Mouse (Mus musculus): ENCODE measurements at regions not wholly inside any gene's neighbourhood (a gene's known extent, or its start where the extent isn't known, plus 50 kb on each side); places are given as distances from the start of the nearest gene placed in this dataset.

DNA sequence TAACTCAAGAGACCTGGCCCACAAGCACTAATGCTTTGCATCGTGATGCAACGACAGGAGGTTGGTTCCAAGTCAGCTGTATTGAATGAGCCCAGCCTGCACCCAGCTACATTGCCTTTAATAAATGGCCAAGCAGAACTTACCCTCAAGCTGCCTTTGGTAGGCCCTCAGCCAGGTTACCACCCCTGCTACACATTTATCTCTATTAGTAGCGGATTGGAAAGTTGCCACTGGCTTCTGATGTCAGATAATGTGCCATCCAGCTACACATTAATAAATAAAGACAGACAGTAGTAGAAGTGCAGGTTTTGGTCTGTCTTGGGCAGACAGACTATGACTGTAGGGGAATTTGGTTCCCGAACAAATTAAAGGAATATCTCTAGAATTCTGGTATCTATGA is 82.0 kb upstream of the 4930583I09Rik start:
- intact Hi-C loops (cut with DNase I): no loop called here

DNA sequence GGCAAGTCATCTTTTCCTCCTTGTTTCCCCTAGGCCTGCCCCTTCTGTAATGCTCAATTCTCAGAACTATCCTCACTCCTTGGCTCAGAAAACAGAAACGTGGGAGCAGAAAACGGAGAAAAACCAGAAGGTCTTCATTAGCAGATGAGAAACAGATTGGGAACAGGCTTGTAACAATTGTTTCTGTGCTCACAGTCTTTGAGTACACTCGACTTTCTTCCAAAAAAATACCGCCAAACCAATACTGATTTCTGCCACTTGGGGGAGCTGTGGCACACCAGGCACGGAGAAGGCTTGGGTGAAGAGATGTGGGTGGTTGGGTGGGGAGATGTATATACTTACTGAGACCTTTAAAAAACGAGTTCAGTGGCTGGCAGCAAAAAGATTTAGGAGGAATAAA is 80.8 kb upstream of the 4930583I09Rik start:
- intact Hi-C loops (cut with DNase I): no loop called here

DNA sequence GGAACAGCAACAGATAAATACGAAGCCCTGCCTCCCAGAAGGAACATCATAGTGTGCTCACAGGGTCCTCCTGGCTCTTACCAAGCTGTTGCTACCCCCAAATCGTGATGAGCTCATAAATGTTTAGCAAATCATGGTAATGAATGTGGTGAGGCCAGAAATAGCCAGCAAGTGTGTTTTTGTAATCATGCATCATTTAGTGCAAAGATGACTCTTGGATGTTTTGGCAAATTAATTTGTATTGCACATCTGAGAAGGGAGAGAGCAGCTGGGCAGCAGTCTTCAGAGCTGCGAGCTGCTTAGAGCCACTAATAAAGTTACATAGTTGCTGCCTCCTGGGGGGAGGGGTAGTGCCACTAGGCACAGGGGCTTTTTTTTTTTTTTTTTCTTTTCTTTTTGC is 79.8 kb upstream of the 4930583I09Rik start:
- intact Hi-C loops (cut with DNase I): no loop called here

GRCm38 (mm10) chr17:64915025-64915424 is 79.2 kb upstream of the 4930583I09Rik start:
- intact Hi-C loops (cut with DNase I): no loop called here

- intact Hi-C loops (cut with DNase I): no loop called here
Observed at GRCm38 (mm10) chr17:64914302-64914701, 78.4 kb upstream of the 4930583I09Rik start.

GRCm38 (mm10) chr17:64908671-64909070 is 72.8 kb upstream of the 4930583I09Rik start:
- intact Hi-C loops (cut with DNase I): no loop called here

DNA sequence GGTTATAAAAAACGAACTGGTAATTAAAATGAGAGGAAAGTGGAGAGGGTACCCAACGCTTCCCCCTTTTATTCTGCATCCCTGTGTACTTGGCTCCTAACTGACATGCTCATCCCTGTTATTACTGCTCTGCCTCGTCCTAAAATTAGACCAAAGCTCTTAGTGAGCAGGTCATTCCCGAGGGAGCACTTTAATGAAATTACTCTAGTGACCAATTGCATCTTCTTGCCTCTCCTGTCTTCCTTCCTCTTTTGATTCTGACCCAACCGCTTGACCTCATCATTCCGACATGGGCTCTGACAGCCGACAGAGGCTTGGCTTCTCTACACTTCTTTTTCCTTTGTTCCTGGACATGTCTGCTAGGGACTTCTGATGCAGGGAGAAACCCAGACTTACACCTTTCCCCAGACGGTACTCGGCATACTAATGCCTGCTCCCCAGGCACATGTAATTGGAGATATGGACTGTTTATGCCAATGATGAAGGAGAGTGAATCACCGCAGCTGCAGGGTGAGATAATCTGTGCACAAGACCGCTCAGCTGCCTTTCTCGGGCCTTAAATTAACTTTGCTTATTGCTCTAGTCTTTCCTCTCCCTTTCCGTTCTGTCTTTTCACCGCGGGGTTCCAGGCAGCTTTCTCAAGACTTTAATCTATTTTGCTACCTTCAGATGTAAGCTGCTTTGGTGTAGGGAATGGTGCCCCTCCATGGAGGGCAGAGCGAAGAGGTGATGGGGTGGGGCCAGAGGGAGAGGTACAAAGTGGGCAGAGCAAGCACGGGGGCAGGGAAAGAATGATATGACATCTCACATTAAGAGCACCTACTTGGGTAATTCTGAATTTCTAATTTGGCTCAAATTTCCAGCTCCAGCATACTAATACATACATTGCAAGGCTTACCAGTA is 66.1 kb upstream of the 4930583I09Rik start:
- intact Hi-C loops (cut with DNase I): no loop called here

DNA sequence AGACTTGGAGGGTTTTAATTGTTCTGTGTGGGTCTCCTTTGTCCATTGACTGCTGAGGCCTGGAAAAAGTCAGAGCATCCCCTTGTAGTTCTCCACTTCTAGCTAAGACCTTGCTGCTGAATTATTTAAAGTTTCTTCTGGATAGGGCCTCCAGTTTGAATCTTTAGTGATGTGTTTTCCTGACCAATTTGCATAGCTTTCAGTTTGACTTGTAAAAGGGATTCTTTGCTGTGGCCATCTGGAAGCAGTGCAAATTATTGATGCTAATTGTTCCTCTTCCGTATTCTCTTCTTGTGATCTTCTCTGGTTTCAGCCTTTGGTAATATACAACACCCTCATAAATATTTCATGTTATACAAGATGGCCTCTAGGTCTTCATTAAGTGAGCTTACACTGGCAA is 61.6 kb upstream of the 4930583I09Rik start:
- intact Hi-C loops (cut with DNase I): loop anchor here (10.0 kb wide), 2 partner anchors 403 to 667 kb away; no protein-coding TSS in a partner anchor

- intact Hi-C loops (cut with DNase I): loop anchor here (10.0 kb wide), 2 partner anchors 401 to 669 kb away; no protein-coding TSS in a partner anchor
Observed at GRCm38 (mm10) chr17:64895886-64896285, 60.0 kb upstream of the 4930583I09Rik start.

GRCm38 (mm10) chr17:64895466-64895865 is 59.6 kb upstream of the 4930583I09Rik start:
- intact Hi-C loops (cut with DNase I): loop anchor here (10.0 kb wide), 2 partner anchors 401 to 669 kb away; no protein-coding TSS in a partner anchor

DNA sequence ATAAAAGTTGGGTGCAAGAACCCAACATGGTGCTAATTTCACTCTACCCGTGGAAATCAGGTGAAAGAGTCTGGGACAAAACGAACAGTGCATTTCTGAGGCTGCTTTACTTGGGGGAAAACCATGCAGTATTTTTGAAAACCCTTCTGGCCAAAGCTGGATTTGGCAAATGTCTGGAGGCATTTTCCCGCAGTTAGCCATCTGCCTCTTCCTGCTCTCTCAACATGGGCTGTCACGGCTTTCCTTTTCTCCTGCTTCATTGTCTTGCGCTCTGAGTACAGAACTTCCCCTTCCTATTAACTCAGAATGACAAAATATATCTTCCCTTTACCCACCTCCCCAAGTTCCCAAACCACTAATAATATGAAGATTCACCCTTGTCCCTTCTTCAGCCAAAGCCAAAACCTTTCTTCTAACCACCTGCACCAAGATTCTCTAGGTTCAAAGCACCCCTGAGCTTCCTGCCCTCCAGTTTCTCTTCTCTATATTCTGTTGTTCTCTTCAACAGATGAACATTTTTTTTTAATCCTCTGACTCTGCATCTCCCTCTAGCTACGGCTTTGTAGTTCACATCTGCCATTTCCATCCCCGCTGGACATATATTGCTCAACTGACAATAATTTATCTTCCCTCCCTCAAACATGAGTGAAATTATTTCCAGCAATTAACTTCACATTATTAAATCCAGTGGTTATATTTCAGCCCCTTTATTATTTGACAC is 57.5 kb upstream of the 4930583I09Rik start:
- intact Hi-C loops (cut with DNase I): loop anchor here (10.0 kb wide), 2 partner anchors 399 to 671 kb away; no protein-coding TSS in a partner anchor

Data from adrenal gland (tissue).